Mouse (Mus musculus) cerebellum, postnatal 4 days (tissue): Measurements from ENCODE around the gene 4930519G04Rik.
"Not testable (repeated sequence)": the region's sequence is repeated elsewhere in the genome, so short reads cannot be mapped to it uniquely, and the experiment has no call there.

Source experiments
- DNase-seq, 2 experiments: peaks; one replicate each; pipeline ENCODE4 v3.0.0; 2022; ENCODE audit warnings: low spot score in 2 of 2, mixed read lengths in 1 of 2

Gene 4930519G04Rik

GRCm38 (mm10) chr5:114908598-114909305, 55.3 kb downstream of the 4930519G04Rik start:
- no peak for DNase-seq

- no peak for DNase-seq
These were observed 60.2 kb downstream of the 4930519G04Rik start for GRCm38 (mm10) chr5:114913686-114914085.

- DNase-seq: no peak
These were observed 61.4 kb downstream of the 4930519G04Rik start for GRCm38 (mm10) chr5:114914855-114915254.

GRCm38 (mm10) chr5:114915854-114916253, 62.4 kb downstream of the 4930519G04Rik start:
- DNase-seq: no peak

- no peak for DNase-seq
These were observed 63.3 kb downstream of the 4930519G04Rik start for GRCm38 (mm10) chr5:114916777-114917176.

- not testable (repeated sequence) for DNase-seq
These were observed 63.9 kb downstream of the 4930519G04Rik start for GRCm38 (mm10) chr5:114917357-114917756.

- DNase-seq: no peak
These were observed 68.3 kb downstream of the 4930519G04Rik start for GRCm38 (mm10) chr5:114921551-114922365.

- no peak for DNase-seq
These were observed 68.9 kb downstream of the 4930519G04Rik start for GRCm38 (mm10) chr5:114922366-114922731.

GRCm38 (mm10) chr5:114922998-114923473, 69.6 kb downstream of the 4930519G04Rik start, which contains the start of gene Oasl1:
Oasl1 (plus strand) TSS chr5:114923240.
- peak in 1 of 2 experiments; percentile 22 for DNase-seq

- no peak for DNase-seq
These were observed 72.8 kb downstream of the 4930519G04Rik start for GRCm38 (mm10) chr5:114926153-114926684.

- no peak for DNase-seq
These were observed 73.3 kb downstream of the 4930519G04Rik start for GRCm38 (mm10) chr5:114926753-114927152.

GRCm38 (mm10) chr5:114931626-114932025, 78.2 kb downstream of the 4930519G04Rik start:
- DNase-seq: no peak

- no peak for DNase-seq
These were observed 79.7 kb downstream of the 4930519G04Rik start for GRCm38 (mm10) chr5:114933206-114933605.
